Mouse (Mus musculus): ENCODE data around the gene Sertad2.

The Sertad2 gene

DNA sequence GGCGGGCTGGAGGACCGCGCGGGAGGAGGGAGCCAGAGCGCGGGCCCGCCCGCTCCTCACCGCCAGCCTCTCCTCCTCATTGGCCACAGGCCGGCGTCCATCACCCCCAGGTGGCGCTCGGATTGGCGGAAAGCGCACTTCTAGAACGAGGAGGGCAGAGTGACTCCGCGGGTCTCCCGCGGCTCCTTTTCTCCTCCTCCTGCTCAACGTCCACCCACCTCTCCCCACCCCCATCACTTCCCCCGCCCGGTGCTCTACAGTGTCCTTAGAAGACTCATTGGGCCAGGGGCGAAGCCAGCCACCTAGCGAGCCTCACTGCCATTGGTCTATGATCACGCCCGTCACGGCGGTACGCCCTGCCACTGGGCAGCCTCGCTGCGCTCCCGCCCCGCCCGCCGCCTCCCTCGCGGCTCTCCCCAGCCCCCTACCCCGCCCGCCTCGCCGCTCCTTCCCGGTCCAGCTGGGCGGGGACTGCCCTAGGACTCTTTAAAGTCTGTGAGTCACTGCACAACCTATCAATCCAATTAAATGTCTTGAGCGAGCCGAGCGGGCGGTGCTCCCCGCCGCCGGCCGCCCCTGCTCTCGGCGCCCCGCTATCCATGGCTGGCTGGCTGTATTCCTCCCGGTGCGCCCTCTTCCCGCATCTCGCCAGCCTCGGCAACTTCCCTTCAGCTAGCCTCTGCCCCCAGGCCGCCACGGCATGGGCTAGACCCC, at the start of gene Sertad2:
Gene Sertad2, plus strand, starts transcription at position 515 of the 714 bp plus-strand sequence.
- DNase-seq (ENCODE audit: low spot score) = peak; percentile 99

DNA sequence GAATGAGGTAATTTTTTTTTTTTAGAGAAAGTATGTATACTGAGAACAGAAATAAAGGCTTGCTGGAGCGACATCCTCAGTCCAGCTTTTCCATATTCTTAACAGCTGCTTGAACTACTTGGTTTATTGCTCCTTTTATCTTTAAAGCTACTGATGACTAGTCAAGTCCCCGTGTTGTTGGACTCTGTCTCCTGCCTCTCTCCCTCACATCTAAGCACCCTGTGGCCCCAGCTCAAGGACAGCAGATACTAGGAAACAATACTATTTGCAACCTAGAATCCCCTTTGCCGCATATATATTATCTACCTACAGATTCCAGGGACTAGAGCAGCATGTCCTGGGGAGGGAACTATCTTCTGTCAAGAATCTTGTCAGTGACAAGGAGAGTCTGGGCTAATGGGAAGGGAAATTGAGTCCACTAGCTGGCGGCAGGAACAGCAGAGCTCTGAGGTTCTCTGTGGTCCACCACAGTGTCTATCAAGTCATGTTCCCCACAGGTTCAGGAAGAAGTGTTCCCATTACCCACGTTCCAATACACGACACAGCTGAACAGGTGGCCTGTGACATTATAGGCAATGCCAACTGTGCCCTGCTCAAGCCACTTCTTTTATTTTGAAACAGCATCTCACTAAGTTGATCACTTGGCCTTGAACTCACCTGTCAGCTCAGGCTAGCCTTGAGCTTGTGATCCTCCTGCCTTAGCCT, 49.0 kb upstream of the Sertad2 start:
- no peak for DNase-seq (ENCODE audit: low spot score)

GRCm38 (mm10) chr11:20500516-20500915, 42.5 kb upstream of the Sertad2 start:
- no peak for DNase-seq (ENCODE audit: low spot score)

GRCm38 (mm10) chr11:20501160-20501955, 41.7 kb upstream of the Sertad2 start:
- DNase-seq (ENCODE audit: low spot score) = no peak

DNA sequence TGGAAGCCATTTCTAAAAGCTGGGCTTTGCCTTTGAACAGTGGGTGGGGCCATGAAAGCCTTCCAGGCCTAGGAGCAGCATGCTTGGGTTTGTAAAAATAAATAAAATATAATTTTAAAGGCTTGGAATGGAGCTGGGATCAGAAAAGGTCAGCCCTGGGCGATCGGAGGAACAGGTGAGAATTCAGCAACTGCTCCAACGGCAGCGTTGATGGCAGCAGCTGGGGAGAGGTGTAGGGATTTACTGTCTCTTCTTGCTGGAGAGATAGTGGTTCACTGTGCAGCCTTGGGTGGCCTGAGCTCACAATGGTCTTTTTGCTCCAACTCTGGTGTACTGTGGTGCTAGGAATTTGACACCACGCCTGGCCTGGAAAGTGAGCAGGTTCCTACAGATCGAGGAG, 29.5 kb upstream of the Sertad2 start:
- no peak for DNase-seq (ENCODE audit: low spot score)

DNA sequence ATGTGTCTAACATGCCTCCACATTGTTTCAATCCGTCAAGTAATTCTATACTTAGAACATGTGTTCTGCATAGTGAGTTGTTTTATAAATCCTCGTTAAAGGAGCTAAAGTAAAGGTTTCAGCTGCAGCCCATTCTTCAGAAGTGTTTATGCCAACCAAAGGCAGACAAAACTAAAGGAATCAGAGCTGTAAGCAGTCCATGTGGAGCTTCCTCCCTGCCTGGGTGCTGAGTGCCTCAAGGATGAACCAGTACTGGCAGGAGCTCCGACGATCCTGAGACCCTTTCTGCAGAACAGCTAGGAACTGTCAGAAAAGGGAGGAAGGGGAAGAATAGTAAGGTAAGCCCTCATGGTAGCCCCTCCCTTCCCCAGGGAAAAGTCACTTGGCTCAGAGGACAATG, 28.3 kb upstream of the Sertad2 start:
- DNase-seq (ENCODE audit: low spot score) = no peak

- DNase-seq (ENCODE audit: low spot score) = no peak
Measured at GRCm38 (mm10) chr11:20521321-20521720, 21.7 kb upstream of the Sertad2 start.

- no peak for DNase-seq (ENCODE audit: low spot score)
Measured at GRCm38 (mm10) chr11:20522750-20523149, 20.3 kb upstream of the Sertad2 start.

DNA sequence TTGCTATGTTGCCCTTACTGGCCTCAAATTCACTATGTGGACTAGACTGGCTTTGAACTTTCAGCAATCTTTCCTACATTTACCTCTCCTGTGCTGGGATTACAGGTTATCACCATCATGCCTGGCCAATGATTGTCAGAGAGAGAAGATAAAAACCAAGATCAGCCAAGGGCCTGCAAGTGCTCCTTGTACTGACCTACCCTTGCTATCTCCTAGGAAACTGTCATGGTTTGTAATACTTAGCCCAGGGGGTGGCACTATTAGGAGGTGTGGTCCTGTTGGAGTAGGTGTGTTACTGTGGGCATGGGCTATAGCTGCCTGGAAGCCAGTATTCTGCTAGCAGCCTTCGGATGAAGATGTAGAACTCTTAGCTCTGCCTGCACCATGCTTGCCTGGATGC, 18.6 kb upstream of the Sertad2 start:
- no peak for DNase-seq (ENCODE audit: low spot score)

DNA sequence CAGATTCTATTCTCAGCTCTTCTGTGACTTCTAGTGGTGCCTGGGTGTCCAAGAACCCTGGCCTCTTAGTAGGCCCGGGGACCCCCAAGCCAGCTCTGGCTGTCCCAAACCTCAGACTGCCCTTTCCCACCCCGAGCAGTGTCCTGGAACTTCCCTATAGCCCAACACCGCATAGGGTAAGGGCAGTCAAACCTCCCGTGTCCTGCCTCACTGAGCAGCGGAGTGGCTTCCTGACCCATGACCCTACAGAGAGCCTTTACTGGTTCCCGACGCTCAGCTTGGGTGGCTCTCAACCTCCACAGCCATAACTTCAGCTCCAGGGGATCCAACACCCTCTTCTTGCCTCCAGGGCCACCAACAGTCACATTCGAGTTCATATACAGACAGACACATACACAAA, 17.1 kb upstream of the Sertad2 start:
- no peak for DNase-seq (ENCODE audit: low spot score)

DNA sequence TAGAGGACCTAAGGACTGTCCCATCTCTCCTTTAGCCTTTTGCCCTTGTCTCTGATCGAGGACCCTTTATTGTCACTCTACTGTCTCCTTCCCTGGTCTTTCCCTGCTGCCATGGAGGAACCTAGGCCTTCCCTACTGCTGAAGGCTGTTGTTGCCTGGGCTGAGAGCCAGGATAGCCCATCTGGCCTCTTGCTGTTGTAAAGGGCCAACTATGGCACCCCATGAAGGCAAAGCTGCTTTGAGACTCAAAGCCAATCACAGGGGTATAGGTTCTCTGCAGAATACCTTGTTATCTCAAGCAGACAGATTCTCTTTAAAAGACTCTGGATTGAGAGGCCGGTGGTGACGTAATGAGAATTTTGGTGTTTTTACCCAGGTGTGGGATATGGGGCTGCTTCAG, 15.2 kb upstream of the Sertad2 start:
- DNase-seq (ENCODE audit: low spot score) = no peak

GRCm38 (mm10) chr11:20531682-20531991, 11.4 kb upstream of the Sertad2 start:
- DNase-seq (ENCODE audit: low spot score) = no peak

- DNase-seq (ENCODE audit: low spot score) = peak; percentile 72
Measured at GRCm38 (mm10) chr11:20531992-20532881, 10.8 kb upstream of the Sertad2 start.

DNA sequence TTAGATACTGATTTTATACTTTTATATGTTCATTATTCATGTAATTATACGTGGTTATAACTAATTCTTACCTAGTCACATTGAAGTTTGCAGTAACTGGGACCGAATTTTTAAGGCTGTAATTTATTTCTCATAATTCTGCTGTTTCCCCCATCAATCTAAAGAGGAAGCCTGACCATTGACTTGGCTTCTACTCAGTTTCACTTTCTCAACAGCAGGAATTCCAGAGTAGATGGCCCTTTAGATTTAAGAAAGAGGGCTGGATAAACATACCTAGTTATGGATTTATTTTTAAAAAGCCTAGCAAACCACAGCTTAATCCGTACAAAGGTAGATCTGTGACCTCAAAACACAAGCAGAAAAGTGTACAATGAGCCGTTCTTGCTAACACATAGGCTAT, 9.8 kb upstream of the Sertad2 start:
- DNase-seq (ENCODE audit: low spot score) = no peak

DNA sequence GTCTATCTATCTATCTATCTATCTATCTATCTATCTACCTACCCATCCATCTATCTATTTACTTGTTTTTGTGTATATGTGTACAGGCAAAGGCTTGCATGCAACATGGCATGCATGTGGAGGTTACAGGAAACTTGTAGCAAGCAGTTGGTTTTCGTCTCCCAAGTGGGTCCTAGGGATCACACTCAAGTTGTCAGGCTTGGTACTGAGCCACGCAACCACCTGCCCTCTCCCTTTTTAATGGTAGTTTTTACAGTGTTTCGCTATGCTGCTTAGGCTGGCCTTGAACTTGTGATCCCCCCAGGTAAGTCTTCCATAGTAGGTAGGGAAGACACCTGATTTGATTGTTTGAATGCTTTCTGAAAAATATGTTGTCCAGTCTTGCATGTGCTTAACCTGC, 5.8 kb upstream of the Sertad2 start:
- no peak for DNase-seq (ENCODE audit: low spot score)

GRCm38 (mm10) chr11:20538496-20538895, 4.6 kb upstream of the Sertad2 start:
- no peak for DNase-seq (ENCODE audit: low spot score)

DNA sequence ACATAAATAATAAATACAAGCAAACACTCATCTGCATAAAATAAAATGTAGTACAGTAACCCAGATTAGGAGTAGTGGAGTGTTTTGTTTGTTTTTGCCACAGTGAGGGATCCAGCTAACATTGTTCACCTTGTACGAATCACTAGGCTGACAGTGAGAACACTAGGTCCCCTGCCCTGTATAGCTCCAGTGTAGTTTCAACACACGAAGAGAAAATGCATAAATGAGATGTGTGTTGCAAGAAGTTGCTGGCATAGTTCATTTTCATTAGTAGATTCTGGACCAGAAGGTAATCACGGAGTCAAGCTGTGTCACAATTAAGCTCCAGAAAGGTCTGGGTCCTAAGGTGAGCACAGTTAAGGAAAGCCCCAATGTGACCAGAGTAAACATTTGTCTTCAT, 1.8 kb upstream of the Sertad2 start:
- peak; percentile 43 for DNase-seq (ENCODE audit: low spot score)

DNA sequence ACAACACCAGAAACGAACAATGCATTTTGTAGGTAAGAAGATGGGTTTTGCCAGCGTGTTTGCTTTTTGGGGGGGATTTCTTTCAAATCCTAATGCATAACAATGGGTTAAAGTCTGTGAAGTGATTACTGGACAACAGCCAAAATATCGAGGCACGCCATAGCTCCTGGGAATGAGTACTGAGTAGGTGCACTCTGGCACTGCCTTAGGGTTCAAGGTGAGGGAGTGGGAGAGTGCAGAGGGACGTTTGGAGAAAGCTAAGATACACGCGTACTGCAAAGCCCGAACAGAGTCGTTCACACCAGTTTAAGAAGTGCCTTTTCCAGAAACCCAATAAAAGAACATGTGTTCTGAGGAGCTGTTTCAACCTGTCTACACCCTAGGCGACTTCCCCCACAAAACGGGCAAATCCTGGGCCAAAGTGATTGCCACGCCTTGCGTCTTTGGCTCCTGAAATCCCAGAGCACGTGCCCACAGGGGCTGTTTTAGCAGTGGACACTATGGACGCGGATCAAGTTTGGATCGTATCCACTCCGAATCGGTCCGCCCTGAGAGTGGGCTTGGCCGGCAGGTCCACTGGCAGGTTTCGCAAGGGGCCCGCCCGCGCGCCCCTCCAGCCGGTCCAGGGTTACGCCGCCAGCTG, 937 bp upstream of the Sertad2 start:
- peak; percentile 81 for DNase-seq (ENCODE audit: low spot score)

DNA sequence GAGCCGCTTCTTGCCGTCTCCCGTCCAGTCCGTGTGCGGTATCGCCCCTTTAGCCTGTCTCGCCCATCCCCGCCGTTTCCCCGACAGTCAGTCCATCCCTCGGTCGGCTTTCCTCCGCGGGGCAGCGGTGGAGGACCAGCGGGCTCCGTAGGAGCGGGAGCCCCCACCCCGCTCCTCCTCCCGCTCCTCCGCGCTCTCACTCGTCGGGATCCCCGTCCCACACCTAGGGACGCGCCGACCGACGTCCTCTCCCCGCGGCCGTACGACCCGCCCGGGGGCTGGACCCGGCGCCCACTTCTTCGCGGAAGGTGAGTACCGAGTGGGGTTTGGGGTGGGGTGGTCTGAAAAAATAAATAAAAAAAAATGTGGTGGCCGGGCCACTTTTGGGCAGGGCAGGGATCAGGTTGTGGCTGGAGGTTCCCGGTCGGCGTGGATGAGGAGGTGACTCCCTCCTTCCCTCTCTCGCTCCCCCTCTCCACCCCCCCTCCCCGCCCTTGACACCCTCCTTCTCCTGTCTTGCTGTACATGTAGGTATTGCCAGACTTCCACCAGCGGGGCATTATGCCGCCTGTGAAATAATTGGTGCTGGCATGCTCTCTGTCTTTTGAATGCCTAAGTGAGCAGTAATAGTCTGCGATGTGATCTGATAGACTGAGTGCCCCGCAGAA, 534 bp downstream of the Sertad2 start:
- peak; percentile 47 for DNase-seq (ENCODE audit: low spot score)

GRCm38 (mm10) chr11:20544376-20544775, 1.3 kb downstream of the Sertad2 start:
- no peak for DNase-seq (ENCODE audit: low spot score)
